Mouse (Mus musculus) neural tube, embryonic 13.5 days (tissue): ENCODE measurements around the gene Tead1. TPM values are rescaled to one million over a fixed set of nuclear protein-coding genes. Genes with fewer than 3 reads are reported as not detected.

Experiments used
- ATAC-seq: fragments of 200-750 bp; cut with Nextera tagmentation; 2 replicates; pipeline ENCODE4 v1.8.0; 2017; ENCODE audit warnings: low read depth, mild to moderate bottlenecking, moderate TSS enrichment, moderate library complexity
- H3K27ac ChIP-seq: fragments of 300-500 bp; sonication (generic); replicated peaks from 2 replicates; pipeline ENCODE4 v1.5.1; 2015; ENCODE audit warnings: moderate library complexity, mild to moderate bottlenecking, inconsistent platforms
- H3K27me3 ChIP-seq: fragments of 300-500 bp; sonication (generic); 2 replicates; pipeline ENCODE4 v1.6.1; 2015; ENCODE audit warnings: mild to moderate bottlenecking, inconsistent platforms
- H3K36me3 ChIP-seq: fragments of 300-500 bp; sonication (generic); 2 replicates; pipeline ENCODE4 v1.6.1; 2015; ENCODE audit warnings: mild to moderate bottlenecking, inconsistent platforms
- H3K4me1 ChIP-seq: fragments of 300-500 bp; sonication (generic); replicated peaks from 2 replicates; pipeline ENCODE4 v1.6.1; 2015; ENCODE audit warnings: inconsistent platforms
- H3K4me2 ChIP-seq: fragments of 300-500 bp; sonication (generic); 2 replicates; pipeline ENCODE4 v1.6.1; 2015; ENCODE audit warnings: inconsistent platforms, mild to moderate bottlenecking, moderate library complexity
- H3K4me3 ChIP-seq: fragments of 300-500 bp; sonication (generic); 2 replicates; pipeline ENCODE4 v1.5.1; 2015; ENCODE audit warnings: mild to moderate bottlenecking, inconsistent platforms
- H3K9ac ChIP-seq: fragments of 300-500 bp; sonication (generic); 2 replicates; pipeline ENCODE4 v1.6.1; 2015; ENCODE audit warnings: moderate library complexity, mild to moderate bottlenecking, inconsistent platforms
- H3K9me3 ChIP-seq: fragments of 300-500 bp; sonication (generic); 2 replicates; pipeline ENCODE4 v1.6.1; 2016; ENCODE audit warnings: inconsistent platforms
- WGBS: fragments of 180-500 bp; shearing (Covaris S2); methylation state at CpG from one replicate; pipeline ENCODE4 v1.1.7; 2015; 5-methylcytosine and 5-hydroxymethylcytosine counted together
- polyA plus RNA-seq: library from polyadenylated mRNA; unstranded; fragments of >200 nt; fragmentation: Nextera tagmentation; extraction: Ambion mirVana; gene quantifications from 2 replicates; pipeline ENCODE4 v1.2.1, GENCODE M21; 2015

The Tead1 gene
- polyA plus RNA-seq, 1 experiment from 2014 or later = 18.5 TPM

GRCm38 (mm10) chr7:112763513-112763912 is 84.4 kb downstream of the Tead1 start:
- ATAC-seq = no peak
- Histone ChIP-seq H3K4me3 (no peak overlapping the region), H3K4me1 (peaks cover 61% of the 10 kb centered on the region), H3K9ac (no peak overlapping the region), H3K9me3 (no peaks in the 10 kb centered on the region), H3K27ac (peak overlapping the region; percentile 56), H3K36me3 (no peaks in the 10 kb centered on the region), H3K4me2 (no peak overlapping the region), H3K27me3 (no peaks in the 10 kb centered on the region)
- WGBS = 60% methylated on average over 3 of the region's 3 CpGs

- no peak for ATAC-seq
- Histone ChIP-seq H3K4me3 (no peak overlapping the region), H3K9me3 (no peaks in the 10 kb centered on the region), H3K9ac (no peak overlapping the region), H3K27ac (no peak overlapping the region), H3K4me1 (peaks cover 48% of the 10 kb centered on the region), H3K4me2 (no peak overlapping the region), H3K27me3 (no peaks in the 10 kb centered on the region), H3K36me3 (no peaks in the 10 kb centered on the region)
- WGBS = 84% methylated on average over 4 of the region's 4 CpGs
Measured at GRCm38 (mm10) chr7:112764921-112765320, 85.8 kb downstream of the Tead1 start.

GRCm38 (mm10) chr7:112769866-112770265 is 90.7 kb downstream of the Tead1 start:
- Histone ChIP-seq H3K9me3 (no peaks in the 10 kb centered on the region), H3K27ac (no peak overlapping the region), H3K4me1 (peaks cover 35% of the 10 kb centered on the region), H3K27me3 (no peaks in the 10 kb centered on the region), H3K9ac (no peak overlapping the region), H3K4me3 (no peak overlapping the region), H3K4me2 (no peak overlapping the region), H3K36me3 (no peaks in the 10 kb centered on the region)
- no peak for ATAC-seq
- 80% methylated on average over 2 of the region's 2 CpGs for WGBS

- Histone ChIP-seq H3K9ac (no peak overlapping the region), H3K27ac (no peak overlapping the region), H3K36me3 (no peaks in the 10 kb centered on the region), H3K27me3 (no peaks in the 10 kb centered on the region), H3K4me1 (peaks cover 51% of the 10 kb centered on the region), H3K4me2 (no peak overlapping the region), H3K9me3 (no peaks in the 10 kb centered on the region), H3K4me3 (no peak overlapping the region)
- no peak for ATAC-seq
- 82% methylated on average over 6 of the region's 6 CpGs for WGBS
Measured at GRCm38 (mm10) chr7:112771461-112771860, 92.3 kb downstream of the Tead1 start.

GRCm38 (mm10) chr7:112772777-112773176 is 93.7 kb downstream of the Tead1 start:
- Histone ChIP-seq H3K9me3 (no peaks in the 10 kb centered on the region), H3K36me3 (no peaks in the 10 kb centered on the region), H3K9ac (no peak overlapping the region), H3K4me2 (no peak overlapping the region), H3K27ac (0 out of 2 replicates have a peak overlapping the region, but pooled peaks have one; percentile 4), H3K4me3 (no peak overlapping the region), H3K4me1 (peaks cover 59% of the 10 kb centered on the region), H3K27me3 (no peaks in the 10 kb centered on the region)
- WGBS = 44% methylated on average over 6 of the region's 6 CpGs
- no peak for ATAC-seq

GRCm38 (mm10) chr7:112773601-112774000 is 94.5 kb downstream of the Tead1 start:
- no peaks in the 10 kb centered on the region for H3K27me3 ChIP-seq
- no peak overlapping the region for H3K4me2 ChIP-seq
- 93% methylated on average over 4 of the region's 4 CpGs for WGBS
- peaks cover 62% of the 10 kb centered on the region for H3K4me1 ChIP-seq
- H3K9ac ChIP-seq = no peak overlapping the region
- no peak for ATAC-seq
- no peak overlapping the region for H3K27ac ChIP-seq
- H3K9me3 ChIP-seq = no peaks in the 10 kb centered on the region
- no peak overlapping the region for H3K4me3 ChIP-seq
- no peaks in the 10 kb centered on the region for H3K36me3 ChIP-seq

GRCm38 (mm10) chr7:112775816-112776215 is 96.7 kb downstream of the Tead1 start:
- Histone ChIP-seq H3K4me2 (no peak overlapping the region), H3K9me3 (no peaks in the 10 kb centered on the region), H3K27ac (no peak overlapping the region), H3K27me3 (no peaks in the 10 kb centered on the region), H3K4me3 (no peak overlapping the region), H3K9ac (no peak overlapping the region), H3K36me3 (no peaks in the 10 kb centered on the region), H3K4me1 (peaks cover 75% of the 10 kb centered on the region)
- ATAC-seq = no peak
- WGBS = 70% methylated on average over 5 of the region's 5 CpGs

- 39% methylated on average over 5 of the region's 5 CpGs for WGBS
- Histone ChIP-seq H3K4me3 (no peak overlapping the region), H3K9me3 (no peaks in the 10 kb centered on the region), H3K27ac (no peak overlapping the region), H3K9ac (no peak overlapping the region), H3K36me3 (no peaks in the 10 kb centered on the region), H3K27me3 (no peaks in the 10 kb centered on the region), H3K4me1 (peaks cover 67% of the 10 kb centered on the region), H3K4me2 (no peak overlapping the region)
- no peak for ATAC-seq
Measured at GRCm38 (mm10) chr7:112776670-112777069, 97.6 kb downstream of the Tead1 start.

- H3K9ac ChIP-seq = no peak overlapping the region
- WGBS = 18% methylated on average over 6 of the region's 6 CpGs
- H3K27ac ChIP-seq = peak overlapping the region; percentile 56
Measured at GRCm38 (mm10) chr7:112779636-112780035, 100.5 kb downstream of the Tead1 start.

GRCm38 (mm10) chr7:112780910-112781309 is 101.8 kb downstream of the Tead1 start:
- WGBS = 89% methylated on average over 6 of the region's 6 CpGs
- no peak overlapping the region for H3K27ac ChIP-seq
- H3K9me3 ChIP-seq = no peaks in the 10 kb centered on the region
- H3K9ac ChIP-seq = no peak overlapping the region
- peaks cover 50% of the 10 kb centered on the region for H3K4me1 ChIP-seq
- no peak for ATAC-seq
- no peaks in the 10 kb centered on the region for H3K27me3 ChIP-seq
- H3K4me2 ChIP-seq = no peak overlapping the region
- no peak overlapping the region for H3K4me3 ChIP-seq
- H3K36me3 ChIP-seq = no peaks in the 10 kb centered on the region

More at GRCm38 (mm10) chr7:112779636-112780035, 100.5 kb downstream of the Tead1 start:
- Histone ChIP-seq H3K36me3 (no peaks in the 10 kb centered on the region), H3K27me3 (no peaks in the 10 kb centered on the region), H3K4me1 (peaks cover 55% of the 10 kb centered on the region), H3K4me2 (no peak overlapping the region), H3K9me3 (no peaks in the 10 kb centered on the region), H3K4me3 (no peak overlapping the region)
- ATAC-seq = peak; percentile 78; the same call in 1 of the 2 replicates

- WGBS = 68% methylated on average over 8 of the region's 8 CpGs
- Histone ChIP-seq H3K36me3 (no peaks in the 10 kb centered on the region), H3K4me3 (no peak overlapping the region), H3K4me2 (no peak overlapping the region), H3K4me1 (peaks cover 50% of the 10 kb centered on the region), H3K27ac (no peak overlapping the region), H3K27me3 (no peaks in the 10 kb centered on the region), H3K9ac (no peak overlapping the region), H3K9me3 (no peaks in the 10 kb centered on the region)
- ATAC-seq = no peak
Measured at GRCm38 (mm10) chr7:112781987-112782386, 102.9 kb downstream of the Tead1 start.

- Histone ChIP-seq H3K27ac (no peak overlapping the region), H3K27me3 (no peaks in the 10 kb centered on the region), H3K4me3 (no peak overlapping the region), H3K36me3 (no peaks in the 10 kb centered on the region), H3K4me1 (peaks cover 62% of the 10 kb centered on the region), H3K4me2 (no peak overlapping the region), H3K9me3 (no peaks in the 10 kb centered on the region), H3K9ac (no peak overlapping the region)
- 94% methylated on average over 3 of the region's 3 CpGs for WGBS
- ATAC-seq = no peak
Measured at GRCm38 (mm10) chr7:112784278-112784677, 105.2 kb downstream of the Tead1 start.

- ATAC-seq = no peak
- WGBS = 86% methylated on average over 7 of the region's 7 CpGs
Measured at GRCm38 (mm10) chr7:112785271-112785670, 106.2 kb downstream of the Tead1 start.

More at GRCm38 (mm10) chr7:112785271-112785670, 106.2 kb downstream of the Tead1 start:
- H3K27me3 ChIP-seq = no peaks in the 10 kb centered on the region
- no peak overlapping the region for H3K4me2 ChIP-seq
- no peak overlapping the region for H3K27ac ChIP-seq
- H3K36me3 ChIP-seq = no peaks in the 10 kb centered on the region
- H3K9me3 ChIP-seq = no peaks in the 10 kb centered on the region
- H3K4me1 ChIP-seq = peaks cover 60% of the 10 kb centered on the region
- no peak overlapping the region for H3K9ac ChIP-seq
- H3K4me3 ChIP-seq = no peak overlapping the region
